In the genomic region with DNA sequence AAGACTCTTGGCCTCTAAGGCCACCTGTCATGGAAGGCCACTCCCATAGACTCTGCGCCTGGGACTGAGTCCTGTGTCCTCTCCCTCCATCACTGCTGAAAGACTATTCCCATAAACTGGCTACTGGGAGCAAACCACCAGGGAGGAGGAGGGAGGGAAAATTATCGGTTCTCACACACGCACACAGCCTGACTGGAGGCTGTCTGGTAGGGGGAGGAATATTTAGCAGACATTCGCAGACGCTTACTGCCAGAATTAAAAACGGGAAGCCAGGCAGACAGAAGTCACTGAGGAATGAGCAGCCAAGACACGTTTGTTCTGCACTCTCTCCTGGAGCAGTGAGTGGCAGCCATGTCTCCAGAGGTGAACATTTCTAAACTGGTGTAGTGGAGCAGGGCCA, we compare ENCODE assay signal across 8 mouse cellular contexts. TPM values are rescaled to one million over a fixed set of nuclear protein-coding genes. Genes with fewer than 3 reads are reported as not detected.
A peak's percentile ranks its signal among the peaks of the same experiment; 100 is the strongest.
DNase-seq lines count a peak whose midpoint lies in the region; ATAC-seq lines count a peak whose summit lies in the region.
"Had no signal": no experiment of that assay in that cellular context is flagged by ENCODE, and none has a peak within 500 bp of the region (broad histone marks: within the 10 kb centered on the region; RNA-seq: fewer than 3 reads in every experiment).

No protein-coding gene starts in this region.

- H3K4me1 ChIP-seq in forebrain, embryonic 16.5 days (replicated peaks; ENCODE audit: control insufficient read depth, insufficient read depth, low read length), result peaks cover 56% of the 10 kb centered on the region

- no peak overlapping the region for H3K4me3 ChIP-seq in forebrain, embryonic 16.5 days (replicated peaks; ENCODE audit: low read length)
- H3K4me3 ChIP-seq: hindbrain, embryonic 10.5 days had no signal

- no peaks in the 10 kb centered on the region for H3K27me3 ChIP-seq in forebrain, embryonic 16.5 days (replicated peaks; ENCODE audit: control insufficient read depth, insufficient read depth, low read length)

- no peak overlapping the region for H3K9ac ChIP-seq in forebrain, embryonic 16.5 days (replicated peaks; ENCODE audit: low read depth, low read length)

- peak; percentile 77 for ATAC-seq in forebrain, embryonic 16.5 days

- peak; percentile 41 to 82 for DNase-seq in left cerebral cortex, postnatal 25 days (ENCODE audit: low spot score in 2 of 2)
- no peak for DNase-seq in left cerebral cortex, adult 8-10 months (ENCODE audit: low spot score in 2 of 2)
- DNase-seq in heart, adult 9 months (ENCODE audit: low spot score in 2 of 2), result peak; percentile 65 to 66
- peak; percentile 38 to 39 for DNase-seq in layer of hippocampus, adult 8-10 months (ENCODE audit: low spot score in 2 of 2)
- no peak for DNase-seq in spleen, adult 12 weeks (ENCODE audit: low spot score)
- no peak for DNase-seq in adipocyte (ENCODE audit: low spot score)

- no peak overlapping the region for H3K4me2 ChIP-seq in forebrain, embryonic 16.5 days (ENCODE audit: low read length)

- WGBS in forebrain, embryonic 16.5 days, result 26% methylated on average over 7 of the region's 7 CpGs

- H3K9me3 ChIP-seq in forebrain, embryonic 16.5 days (ENCODE audit: control insufficient read depth, low read length), result no peaks in the 10 kb centered on the region
- H3K9me3 ChIP-seq: hindbrain, embryonic 10.5 days had no signal

- intact Hi-C loops in left cerebral cortex, postnatal 25 days (cut with DNase I), result no loop called here

- peak overlapping the region; percentile 53; the same call in 1 of the 2 replicates for H3K27ac ChIP-seq in forebrain, embryonic 16.5 days (ENCODE audit: low read length)
- H3K27ac ChIP-seq: hindbrain, embryonic 10.5 days had no signal

- H3K36me3 ChIP-seq in forebrain, embryonic 16.5 days (ENCODE audit: control insufficient read depth, insufficient read depth), result no peaks in the 10 kb centered on the region

RNA-seq across cellular contexts. Expression of a gene that starts 35.9 kb away (rescaled TPM):
- 10 to 100 TPM; 39.6 to 40.6 TPM for total RNA-seq in left cerebral cortex, postnatal 25 days (2021)
- 10 to 100 TPM; 37.1 to 40.6 (median 38.6) TPM for total RNA-seq in left cerebral cortex, adult 8-10 months (2022)
- polyA plus RNA-seq in forebrain, embryonic 16.5 days (2015; fragmentation: Nextera tagmentation; extraction: Ambion mirVana), result 32.8 and 33.4 TPM in 2 replicates
- 10 to 100 TPM; 55.3 to 61.5 (median 58.6) TPM for total RNA-seq in layer of hippocampus, adult 8-10 months (2022)

Comparison
In these comparisons a context has a peak if more than half of its experiments do, and no peak if none do; other contexts are left out.
1. DNase-seq: peak in left cerebral cortex, postnatal 25 days (2 of 2), heart, adult 9 months (2 of 2) and layer of hippocampus, adult 8-10 months (2 of 2); none in left cerebral cortex, adult 8-10 months (0 of 2), spleen, adult 12 weeks (single experiment) and adipocyte (single experiment).